Mouse (Mus musculus): ENCODE results near the gene Bfar.

Gene Bfar

GRCm38 (mm10) chr16:13678601-13679319 is 7.1 kb downstream of the Bfar start:
- ChIA-PET POLR2A (interaction anchor here in 1 of 4 experiments (0.7 to 1.6 kb wide), 3 partner anchors 20 to 54 kb away, joined by 3 to 4 read pairs (median 3); no protein-coding TSS in a partner anchor), CTCF (interaction anchor here in 2 of 4 experiments (0.6 to 1.4 kb wide), 3 partner anchors 22 to 39 kb away, joined by 3 to 5 read pairs (median 4); no protein-coding TSS in a partner anchor)

- CTCF ChIA-PET = interaction anchor here in 3 of 4 experiments (0.5 to 1.5 kb wide), 8 partner anchors 9 to 301 kb away, joined by 3 to 4 read pairs (median 3); no protein-coding TSS in a partner anchor
- POLR2A ChIA-PET = interaction anchor here in 2 of 4 experiments (0.8 to 2.1 kb wide), 5 partner anchors 19 to 81 kb away, joined by 3 to 5 read pairs (median 4); partner anchors contain the start of genes 3110001I22Rik (in 1 of the 2), Bfar (in 1 of the 2) and Rrn3 (in 1 of the 2)
These were observed 27.3 kb downstream of the Bfar start for GRCm38 (mm10) chr16:13698998-13699397.

GRCm38 (mm10) chr16:13702184-13702583 is 30.5 kb downstream of the Bfar start:
- ChIA-PET POLR2A (interaction anchor here in 1 of 4 experiments (0.7 to 1.6 kb wide), 2 partner anchors 14 to 23 kb away, joined by 3 read pairs; no protein-coding TSS in a partner anchor), CTCF (no interaction called here)

- ChIA-PET CTCF (interaction anchor here (0.6 to 3.0 kb wide), 17 partner anchors 18 to 600 kb away, joined by 3 to 13 read pairs (median 5); partner anchors contain the start of gene Pla2g10 (in 1 of the 4)), POLR2A (interaction anchor here (0.6 to 2.0 kb wide), 14 partner anchors 11 to 946 kb away, joined by 3 to 10 read pairs (median 4); partner anchors contain the start of genes Rrn3 (in 2 of the 4), 3110001I22Rik (in 1 of the 4) and Bfar (in 1 of the 4))
These were observed 33.0 kb downstream of the Bfar start for GRCm38 (mm10) chr16:13704676-13705075.

GRCm38 (mm10) chr16:13714910-13715309 is 43.3 kb downstream of the Bfar start:
- CTCF ChIA-PET = interaction anchor here in 1 of 4 experiments (0.6 to 0.9 kb wide), 2 partner anchors 57 to 77 kb away, joined by 3 to 6 read pairs; no protein-coding TSS in a partner anchor
- POLR2A ChIA-PET = interaction anchor here in 2 of 4 experiments (1.0 to 1.9 kb wide), 7 partner anchors 9 to 68 kb away, joined by 3 to 10 read pairs (median 4); no protein-coding TSS in a partner anchor

GRCm38 (mm10) chr16:13716821-13717553 is 45.3 kb downstream of the Bfar start:
- ChIA-PET CTCF (interaction anchor here in 2 of 4 experiments (0.6 to 1.6 kb wide), 2 partner anchors 8 to 18 kb away, joined by 4 to 5 read pairs; no protein-coding TSS in a partner anchor), POLR2A (interaction anchor here in 2 of 4 experiments (0.5 to 1.4 kb wide), 7 partner anchors 10 to 159 kb away, joined by 3 to 6 read pairs (median 4); partner anchors contain the start of gene Rrn3 (in 1 of the 2))

GRCm38 (mm10) chr16:13722937-13723336 is 51.3 kb downstream of the Bfar start:
- CTCF ChIA-PET = interaction anchor here in 3 of 4 experiments (0.7 to 2.0 kb wide), 4 partner anchors 10 to 82 kb away, joined by 3 to 5 read pairs (median 4); no protein-coding TSS in a partner anchor
- POLR2A ChIA-PET = interaction anchor here (0.5 to 3.7 kb wide), 16 partner anchors 9 to 96 kb away, joined by 3 to 16 read pairs (median 4); partner anchors contain the start of genes 3110001I22Rik (in 1 of the 4), Bfar (in 1 of the 4) and Ntan1 (in 1 of the 4)

GRCm38 (mm10) chr16:13727811-13728335 is 56.2 kb downstream of the Bfar start:
- CTCF ChIA-PET = interaction anchor here in 3 of 4 experiments (0.5 to 1.0 kb wide), 5 partner anchors 58 to 470 kb away, joined by 3 to 4 read pairs (median 3); no protein-coding TSS in a partner anchor
- POLR2A ChIA-PET = interaction anchor here in 3 of 4 experiments (0.6 to 2.8 kb wide), 18 partner anchors 12 to 78 kb away, joined by 3 to 14 read pairs (median 4); partner anchors contain the start of genes 3110001I22Rik (in 2 of the 3), Rrn3 (in 2 of the 3) and Bfar (in 1 of the 3)

GRCm38 (mm10) chr16:13729428-13729827 is 57.8 kb downstream of the Bfar start:
- ChIA-PET CTCF (interaction anchor here in 1 of 4 experiments (0.7 kb wide), 1 partner anchor 18 kb away, joined by 3 read pairs; no protein-coding TSS in a partner anchor), POLR2A (interaction anchor here in 2 of 4 experiments (1.0 to 1.9 kb wide), 5 partner anchors 12 to 88 kb away, joined by 3 to 8 read pairs (median 3); partner anchors contain the start of gene Rrn3 (in 1 of the 2))

GRCm38 (mm10) chr16:13730285-13731255 is 58.9 kb downstream of the Bfar start, which contains the start of gene Pla2g10:
Pla2g10 (minus strand) TSS chr16:13730983.
- CTCF ChIA-PET = interaction anchor here in 1 of 4 experiments (1.0 kb wide), 1 partner anchor 26 kb away, joined by 5 read pairs; no protein-coding TSS in a partner anchor
- POLR2A ChIA-PET = interaction anchor here in 2 of 4 experiments (0.7 to 1.7 kb wide), 5 partner anchors 13 to 60 kb away, joined by 3 to 8 read pairs (median 3); partner anchors contain the start of gene Rrn3 (in 1 of the 2)

- CTCF ChIA-PET = interaction anchor here (0.6 to 2.7 kb wide), 15 partner anchors 8 to 200 kb away, joined by 3 to 11 read pairs (median 3); no protein-coding TSS in a partner anchor
- POLR2A ChIA-PET = interaction anchor here in 3 of 4 experiments (0.6 to 3.0 kb wide), 23 partner anchors 9 to 76 kb away, joined by 3 to 17 read pairs (median 7); partner anchors contain the start of genes 3110001I22Rik (in 1 of the 3), Bfar (in 1 of the 3) and Rrn3 (in 1 of the 3)
These were observed 61.1 kb downstream of the Bfar start for GRCm38 (mm10) chr16:13732786-13733185.

- POLR2A ChIA-PET = interaction anchor here in 3 of 4 experiments (0.7 to 3.0 kb wide), 31 partner anchors 9 to 80 kb away, joined by 3 to 17 read pairs (median 5); partner anchors contain the start of genes Rrn3 (in 2 of the 3), 3110001I22Rik (in 1 of the 3) and Bfar (in 1 of the 3)
- CTCF ChIA-PET = interaction anchor here (0.5 to 2.7 kb wide), 50 partner anchors 9 to 615 kb away, joined by 3 to 21 read pairs (median 3); partner anchors contain the start of genes Rrn3 (in 2 of the 4), 3110001I22Rik (in 1 of the 4) and Bfar (in 1 of the 4)
These were observed 62.0 kb downstream of the Bfar start for GRCm38 (mm10) chr16:13733518-13734137.

GRCm38 (mm10) chr16:13735977-13736376 is 64.3 kb downstream of the Bfar start:
- ChIA-PET CTCF (interaction anchor here in 1 of 4 experiments (1.2 kb wide), 1 partner anchor 203 kb away, joined by 3 read pairs; no protein-coding TSS in a partner anchor), POLR2A (interaction anchor here in 3 of 4 experiments (0.7 to 5.4 kb wide), 10 partner anchors 10 to 230 kb away, joined by 3 to 64 read pairs (median 4); partner anchors contain the start of gene Rrn3 (in 1 of the 3))

- ChIA-PET CTCF (interaction anchor here in 2 of 4 experiments (0.6 to 1.4 kb wide), 4 partner anchors 8 to 66 kb away, joined by 3 to 4 read pairs (median 3); no protein-coding TSS in a partner anchor), POLR2A (interaction anchor here (0.7 to 5.9 kb wide), 26 partner anchors 9 to 622 kb away, joined by 3 to 64 read pairs (median 6); partner anchors contain the start of genes 3110001I22Rik (in 1 of the 4), Abcc1 (in 1 of the 4), Bfar (in 1 of the 4) and Rrn3 (in 1 of the 4))
These were observed 67.4 kb downstream of the Bfar start for GRCm38 (mm10) chr16:13739044-13739443.

GRCm38 (mm10) chr16:13740844-13741243 is 69.2 kb downstream of the Bfar start:
- ChIA-PET POLR2A (interaction anchor here in 3 of 4 experiments (0.6 to 5.9 kb wide), 11 partner anchors 8 to 69 kb away, joined by 3 to 51 read pairs (median 4); partner anchors contain the start of genes 3110001I22Rik (in 1 of the 3), Bfar (in 1 of the 3) and Rrn3 (in 1 of the 3)), CTCF (interaction anchor here in 1 of 4 experiments (0.9 kb wide), 1 partner anchor 64 kb away, joined by 3 read pairs; no protein-coding TSS in a partner anchor)
